Mouse (Mus musculus) embryonic facial prominence, embryonic 12.5 days (tissue): ENCODE results near the gene Stx3. TPM values are rescaled to one million over a fixed set of nuclear protein-coding genes. Genes with fewer than 3 reads are reported as not detected.

ENCODE experiments used
- polyA plus RNA-seq: library from polyadenylated mRNA; unstranded; fragments of >200 nt; fragmentation: Nextera tagmentation; extraction: Ambion mirVana; gene quantifications from 2 replicates; pipeline ENCODE4 v1.2.1, GENCODE M21; 2016

The Stx3 gene
- polyA plus RNA-seq, 1 experiment from 2014 or later: 9.0 TPM

Other genes starting within 250 kb of the Stx3 start
- 1.6 and 3.0 TPM in 2 replicates for gene Ms4a6d, start 214.6 kb downstream of the Stx3 start, polyA plus RNA-seq
- 0.22 TPM in 1 of 2 replicates, not detected in the other for gene Ms4a2, start 195.7 kb downstream of the Stx3 start, polyA plus RNA-seq
- not detected in 2 replicates for gene Ms4a3, start 178.6 kb downstream of the Stx3 start, polyA plus RNA-seq
- not detected in 2 replicates for gene Oosp2, start 158.8 kb downstream of the Stx3 start, polyA plus RNA-seq
- not detected in 2 replicates for gene Oosp1, start 128.3 kb downstream of the Stx3 start, polyA plus RNA-seq
- not detected in 2 replicates for gene Oosp3, start 122.3 kb downstream of the Stx3 start, polyA plus RNA-seq
- gene Gif, start 71.8 kb downstream of the Stx3 start, polyA plus RNA-seq: not detected in 2 replicates
- gene Mrpl16, start 49.0 kb downstream of the Stx3 start, polyA plus RNA-seq: 45.6 and 48.1 TPM in 2 replicates
- gene Olfr1417, start 19.8 kb upstream of the Stx3 start, polyA plus RNA-seq: not detected in 2 replicates
- not detected in 2 replicates for gene Olfr1418, start 41.7 kb upstream of the Stx3 start, polyA plus RNA-seq
- gene Olfr1419, start 55.7 kb upstream of the Stx3 start, polyA plus RNA-seq: not detected in 2 replicates
- 0.14 and 0.15 TPM in 2 replicates for gene Olfr1420, start 67.2 kb upstream of the Stx3 start, polyA plus RNA-seq
- 19.4 and 20.6 TPM in 2 replicates for gene Patl1, start 93.0 kb upstream of the Stx3 start, polyA plus RNA-seq
- 5.6 and 6.0 TPM in 2 replicates for gene Osbp, start 146.5 kb upstream of the Stx3 start, polyA plus RNA-seq
- gene Olfr1423, start 221.9 kb upstream of the Stx3 start, polyA plus RNA-seq: not detected in 2 replicates
- gene Olfr1424, start 243.3 kb upstream of the Stx3 start, polyA plus RNA-seq: not detected in 2 replicates